Mouse (Mus musculus): Measurements from ENCODE around the gene Nedd4.

- TF ChIP-seq CTCF (IDR thresholded peaks at IDR 0.05; ENCODE audit: borderline replicate concordance, insufficient read depth, low read depth, low read length) (no peak), POLR2A (IDR thresholded peaks at IDR 0.05; ENCODE audit: borderline replicate concordance, insufficient read depth, low read length) (no peak)
Observed at GRCm38 (mm10) chr9:72763050-72763718, 101.0 kb downstream of the Nedd4 start.
